Mouse (Mus musculus) ES-Bruce4 (cell line): ENCODE data around the gene L1cam. TPM values are rescaled to one million over a fixed set of nuclear protein-coding genes. Genes with fewer than 3 reads are reported as not detected.

ENCODE experiments used
- H3K27ac ChIP-seq: 2 replicates; pipeline ENCODE4 v1.5.1; 2012; ENCODE audit warnings: low read length, inconsistent platforms; ENCODE audit not compliant: insufficient read depth
- H3K27me3 ChIP-seq: 2 replicates; pipeline ENCODE4 v1.6.1; 2012; ENCODE audit warnings: mild to moderate bottlenecking, low read length, inconsistent platforms; ENCODE audit not compliant: control insufficient read depth, poor library complexity, insufficient read depth, severe bottlenecking
- H3K36me3 ChIP-seq: 2 replicates; pipeline ENCODE4 v1.6.1; 2012; ENCODE audit warnings: inconsistent platforms, mild to moderate bottlenecking, low read length, moderate library complexity; ENCODE audit not compliant: control insufficient read depth, poor library complexity, insufficient read depth, severe bottlenecking
- H3K4me1 ChIP-seq: one replicate; pipeline ENCODE4 v1.8.1; 2011; ENCODE audit warnings: low read length; ENCODE audit not compliant: control insufficient read depth, insufficient read depth
- H3K4me3 ChIP-seq: 2 replicates; pipeline ENCODE4 v1.5.1; 2011; ENCODE audit warnings: low read depth, mild to moderate bottlenecking, low read length
- H3K9ac ChIP-seq: 2 replicates; pipeline ENCODE4 v1.6.1; 2012; ENCODE audit warnings: low read depth, mild to moderate bottlenecking, inconsistent platforms; ENCODE audit not compliant: poor library complexity, severe bottlenecking
- H3K9me3 ChIP-seq: replicated peaks from 2 replicates; pipeline ENCODE4 v1.6.1; 2012; ENCODE audit warnings: mild to moderate bottlenecking, low read length, inconsistent platforms; ENCODE audit not compliant: control insufficient read depth, poor library complexity, insufficient read depth, severe bottlenecking
- CTCF ChIP-seq: IDR thresholded peaks from one replicate; pipeline ENCODE4 v1.8.1; 2011; ENCODE audit warnings: low read depth, low read length
- EP300 ChIP-seq: IDR thresholded peaks from 2 replicates; pipeline ENCODE4 v1.6.1; 2011; ENCODE audit warnings: low read depth, low read length; ENCODE audit not compliant: insufficient read depth
- POLR2A ChIP-seq: IDR thresholded peaks from one replicate; pipeline ENCODE4 v1.8.1; 2011; ENCODE audit warnings: low read length; ENCODE audit not compliant: insufficient read depth
- polyA plus RNA-seq: library from polyadenylated mRNA; stranded (reverse); fragments of >200 nt; gene quantifications from 2 replicates; pipeline ENCODE4 v1.2.4, GENCODE M21; 2011; ENCODE audit warnings: low read depth; ENCODE audit not compliant: missing spikeins, insufficient read depth, insufficient read length

Gene L1cam
- polyA plus RNA-seq, 1 experiment, result 3.4 TPM

- H3K9me3 ChIP-seq, result no peaks in the 10 kb centered on the region
- H3K27ac ChIP-seq, result peak overlapping the region; percentile 95
- peaks cover 5% of the 10 kb centered on the region; the same call in 1 of the 2 replicates for H3K36me3 ChIP-seq
- H3K4me3 ChIP-seq, result no peak overlapping the region
- H3K4me1 ChIP-seq, result peaks cover 2% of the 10 kb centered on the region
- no peak overlapping the region for H3K9ac ChIP-seq
- H3K27me3 ChIP-seq, result no peaks in the 10 kb centered on the region
- TF ChIP-seq CTCF (no peak), EP300 (peak; percentile 87)
These were observed 79.2 kb downstream of the L1cam start for GRCm38 (mm10) chrX:73816596-73817314.

- peak overlapping the region; percentile 80 for H3K27ac ChIP-seq
These were observed 80.8 kb downstream of the L1cam start for GRCm38 (mm10) chrX:73815072-73815471.

GRCm38 (mm10) chrX:73805814-73806213 lies 90.1 kb downstream of the L1cam start:
- no peaks in the 10 kb centered on the region for H3K27me3 ChIP-seq
- H3K27ac ChIP-seq, result no peak overlapping the region
- no peak overlapping the region for H3K4me3 ChIP-seq
- H3K36me3 ChIP-seq, result no peaks in the 10 kb centered on the region; the same call in 1 of the 2 replicates
- H3K9me3 ChIP-seq, result no peaks in the 10 kb centered on the region
- H3K9ac ChIP-seq, result no peak overlapping the region
- no peak for TF ChIP-seq CTCF
- TF ChIP-seq EP300, result no peak
- no peak for TF ChIP-seq POLR2A
- no peaks in the 10 kb centered on the region for H3K4me1 ChIP-seq

More at GRCm38 (mm10) chrX:73815072-73815471, 80.8 kb downstream of the L1cam start:
- Histone ChIP-seq H3K9me3 (no peaks in the 10 kb centered on the region), H3K27me3 (no peaks in the 10 kb centered on the region), H3K9ac (peak overlapping the region; percentile 74), H3K4me3 (peak overlapping the region; percentile 80), H3K36me3 (peaks cover 5% of the 10 kb centered on the region; the same call in 1 of the 2 replicates), H3K4me1 (peaks cover 2% of the 10 kb centered on the region)
- TF ChIP-seq CTCF (no peak), EP300 (no peak)

Other genes starting within 250 kb of the L1cam start
- gene Pnck, start 236.0 kb downstream of the L1cam start, polyA plus RNA-seq, result 3.9 and 5.1 TPM in 2 replicates
- 74.8 and 76.8 TPM in 2 replicates for gene Slc6a8, start 223.0 kb downstream of the L1cam start, polyA plus RNA-seq
- gene Bcap31, start 179.9 kb downstream of the L1cam start, polyA plus RNA-seq, result 120 and 123 TPM in 2 replicates
- 8.0 and 10.3 TPM in 2 replicates for gene Abcd1, start 179.5 kb downstream of the L1cam start, polyA plus RNA-seq
- gene Plxnb3, start 139.0 kb downstream of the L1cam start, polyA plus RNA-seq, result not detected in 2 replicates
- not detected in 2 replicates for gene Srpk3, start 121.7 kb downstream of the L1cam start, polyA plus RNA-seq
- gene Idh3g, start 109.2 kb downstream of the L1cam start, polyA plus RNA-seq, result 147 and 151 TPM in 2 replicates
- 108 and 132 TPM in 2 replicates for gene Ssr4, start 109.1 kb downstream of the L1cam start, polyA plus RNA-seq
- 22.0 and 24.1 TPM in 2 replicates for gene Pdzd4, start 71.1 kb downstream of the L1cam start, polyA plus RNA-seq
- not detected in 2 replicates for gene Avpr2, start 4.0 kb downstream of the L1cam start, polyA plus RNA-seq
- gene Arhgap4, start 25.8 kb upstream of the L1cam start, polyA plus RNA-seq, result 3.5 and 4.7 TPM in 2 replicates
- 77.1 and 87.9 TPM in 2 replicates for gene Naa10, start 25.8 kb upstream of the L1cam start, polyA plus RNA-seq
- gene Renbp, start 34.7 kb upstream of the L1cam start, polyA plus RNA-seq, result 79.7 and 84.6 TPM in 2 replicates
- gene Hcfc1, start 70.3 kb upstream of the L1cam start, polyA plus RNA-seq, result 91.4 and 96.4 TPM in 2 replicates
- gene Irak1, start 127.8 kb upstream of the L1cam start, polyA plus RNA-seq, result 35.1 and 35.4 TPM in 2 replicates
- gene Opn1mw, start 231.4 kb upstream of the L1cam start, polyA plus RNA-seq, result not detected in 2 replicates
- gene Mecp2, start 239.3 kb upstream of the L1cam start, polyA plus RNA-seq, result 21.5 and 22.7 TPM in 2 replicates